Mouse (Mus musculus) intestine, postnatal 0 days (tissue): ENCODE measurements at regions not wholly inside any gene's neighbourhood (a gene's known extent, or its start where the extent isn't known, plus 50 kb on each side); places are given as distances from the start of the nearest gene placed in this dataset.

ENCODE experiments used
- ATAC-seq: fragments of 200-750 bp; cut with Nextera tagmentation; 2 replicates; pipeline ENCODE4 v1.8.0; 2017; ENCODE audit warnings: mild to moderate bottlenecking, moderate TSS enrichment, moderate library complexity
- H3K27ac ChIP-seq: fragments of 300-500 bp; sonication (generic); 2 replicates; pipeline ENCODE4 v1.5.1; 2014; ENCODE audit warnings: mild to moderate bottlenecking, low read depth, low read length, moderate library complexity
- H3K27me3 ChIP-seq: fragments of 300-500 bp; sonication (generic); replicated peaks from 2 replicates; pipeline ENCODE4 v1.6.1; 2014; ENCODE audit warnings: low read length, mixed read lengths; ENCODE audit not compliant: control insufficient read depth, insufficient read depth
- H3K36me3 ChIP-seq: fragments of 300-500 bp; sonication (generic); 2 replicates; pipeline ENCODE4 v1.6.1; 2014; ENCODE audit warnings: mild to moderate bottlenecking, moderate library complexity; ENCODE audit not compliant: control insufficient read depth, insufficient read depth
- H3K4me1 ChIP-seq: fragments of 300-500 bp; sonication (generic); replicated peaks from 2 replicates; pipeline ENCODE4 v1.6.1; 2014; ENCODE audit warnings: antibody characterized with exemption, low read length, mixed read lengths; ENCODE audit not compliant: control insufficient read depth, insufficient read depth
- H3K4me2 ChIP-seq: fragments of 300-500 bp; sonication (generic); replicated peaks from 2 replicates; pipeline ENCODE4 v1.6.1; 2014; ENCODE audit warnings: low read depth, mild to moderate bottlenecking, moderate library complexity
- H3K4me3 ChIP-seq: fragments of 300-500 bp; sonication (generic); 2 replicates; pipeline ENCODE4 v1.5.1; 2014; ENCODE audit warnings: low read depth, low read length
- H3K9ac ChIP-seq: fragments of 300-500 bp; sonication (generic); 2 replicates; pipeline ENCODE4 v1.6.1; 2014; ENCODE audit warnings: mild to moderate bottlenecking, low read depth, low read length
- H3K9me3 ChIP-seq: fragments of 300-500 bp; sonication (generic); 2 replicates; pipeline ENCODE4 v1.6.1; 2016; ENCODE audit warnings: mixed run types; ENCODE audit not compliant: control insufficient read depth
- CTCF ChIP-seq: sonication (generic); IDR thresholded peaks from 2 replicates; pipeline ENCODE4 v1.5.1; 2016; ENCODE audit warnings: low read depth, mild to moderate bottlenecking, control low read depth, antibody characterized with exemption, moderate library complexity
- WGBS: fragments of 180-500 bp; shearing (Covaris S2); extraction: QIAGEN DNeasy Blood & Tissue Kit; methylation state at CpG from one replicate; pipeline ENCODE4 v1.1.7; 2014; 5-methylcytosine and 5-hydroxymethylcytosine counted together

DNA sequence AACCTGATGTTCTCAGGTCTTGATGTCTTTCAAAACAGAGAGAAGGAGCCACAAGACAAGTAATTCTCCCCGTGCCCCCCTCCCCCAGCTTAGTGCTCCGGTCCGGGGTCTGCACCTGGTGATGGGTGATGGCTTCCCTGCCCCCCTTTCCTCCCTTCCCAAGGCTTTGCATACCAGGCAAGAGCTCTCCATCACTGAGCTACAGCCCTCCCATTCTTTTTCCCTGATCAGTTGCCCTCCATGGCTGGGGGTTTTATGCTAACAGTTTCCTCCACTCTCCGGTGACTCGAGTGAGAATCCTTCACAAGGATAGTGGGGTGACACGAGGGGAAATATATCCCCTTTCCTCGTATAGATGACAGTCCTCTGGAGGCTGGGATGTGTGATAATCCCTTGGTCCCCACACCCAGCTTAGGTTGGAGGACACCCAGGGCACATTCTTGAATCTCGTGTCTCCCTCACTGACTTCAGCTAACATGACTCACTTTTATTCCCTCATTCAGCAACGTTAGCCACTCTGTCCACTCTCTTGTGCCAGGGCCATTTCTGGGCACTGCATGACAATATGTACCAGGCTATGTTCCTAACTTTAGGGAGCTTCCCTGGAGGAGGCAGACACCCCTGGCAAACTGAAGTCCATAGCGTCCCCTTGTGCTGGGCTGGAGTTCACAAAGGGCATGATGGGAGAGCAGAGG is 61.9 kb upstream of the Ampd3 start:
- Histone ChIP-seq H3K27me3 (no peaks in the 10 kb centered on the region), H3K9ac (no peak overlapping the region), H3K4me1 (no peaks in the 10 kb centered on the region), H3K36me3 (no peaks in the 10 kb centered on the region), H3K4me2 (no peak overlapping the region), H3K4me3 (no peak overlapping the region), H3K27ac (no peak overlapping the region), H3K9me3 (no peaks in the 10 kb centered on the region)
- peak; percentile 5; the same call in 1 of the 2 replicates for TF ChIP-seq CTCF
- no peak for ATAC-seq
- WGBS: 77% methylated on average over 10 of the region's 10 CpGs

DNA sequence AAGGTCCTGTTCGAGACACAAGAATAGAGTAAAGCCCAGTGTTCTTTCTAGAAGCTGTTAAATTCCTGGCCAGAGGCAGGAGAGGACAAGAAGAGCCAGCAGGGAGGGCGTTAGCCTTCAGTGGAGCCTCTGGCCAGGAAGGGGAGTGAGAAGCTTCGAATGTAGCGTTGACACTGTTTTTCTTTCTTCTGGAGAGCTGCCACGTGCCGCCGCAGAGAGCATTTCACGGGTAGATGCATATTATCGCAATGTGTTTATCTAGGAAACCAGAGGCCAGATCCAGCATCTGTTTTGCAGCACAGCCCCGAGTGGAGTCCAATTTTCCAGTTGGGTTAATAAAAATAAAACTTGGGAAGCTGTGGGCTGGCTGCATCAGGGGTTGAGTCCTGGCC is 61.3 kb upstream of the Ampd3 start:
- ATAC-seq: no peak
- no peak overlapping the region for H3K4me3 ChIP-seq
- H3K4me1 ChIP-seq: no peaks in the 10 kb centered on the region
- no peaks in the 10 kb centered on the region for H3K9me3 ChIP-seq
- TF ChIP-seq CTCF: no peak
- H3K27me3 ChIP-seq: no peaks in the 10 kb centered on the region
- H3K4me2 ChIP-seq: no peak overlapping the region
- no peaks in the 10 kb centered on the region for H3K36me3 ChIP-seq
- no peak overlapping the region for H3K27ac ChIP-seq
- 56% methylated on average over 10 of the region's 10 CpGs for WGBS
- no peak overlapping the region for H3K9ac ChIP-seq

GRCm38 (mm10) chr7:110708116-110708515 is 59.9 kb upstream of the Ampd3 start:
- WGBS: 43% methylated on average over 9 of the region's 9 CpGs

DNA sequence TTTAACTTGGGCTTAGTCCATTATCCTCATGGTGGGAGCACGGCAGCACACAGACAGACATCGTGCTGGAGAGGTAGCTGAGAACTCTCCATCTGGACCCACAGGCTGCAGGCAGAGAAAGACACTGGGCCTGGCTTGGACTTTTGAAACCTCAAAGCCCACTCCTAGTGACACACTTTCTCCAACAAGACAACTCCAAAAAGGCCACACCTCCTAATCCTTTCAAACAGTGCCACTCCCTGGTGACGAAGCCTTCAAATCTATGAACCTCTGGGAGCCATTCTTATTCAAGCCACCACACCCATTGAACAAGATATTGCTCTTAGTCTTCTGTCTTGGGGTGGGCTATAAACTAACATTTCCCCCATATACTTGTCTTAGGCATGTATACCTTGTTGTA is 59.2 kb upstream of the Ampd3 start:
- Histone ChIP-seq H3K9me3 (no peaks in the 10 kb centered on the region), H3K9ac (no peak overlapping the region), H3K27ac (no peak overlapping the region), H3K27me3 (no peaks in the 10 kb centered on the region), H3K36me3 (no peaks in the 10 kb centered on the region), H3K4me2 (no peak overlapping the region), H3K4me3 (no peak overlapping the region), H3K4me1 (no peaks in the 10 kb centered on the region)
- no peak for TF ChIP-seq CTCF
- ATAC-seq: no peak
- 94% methylated on average over 3 of the region's 3 CpGs for WGBS

More at GRCm38 (mm10) chr7:110708116-110708515, 59.9 kb upstream of the Ampd3 start:
- Histone ChIP-seq H3K27ac (no peak overlapping the region), H3K36me3 (no peaks in the 10 kb centered on the region), H3K27me3 (no peaks in the 10 kb centered on the region), H3K4me3 (no peak overlapping the region), H3K9ac (no peak overlapping the region), H3K4me2 (no peak overlapping the region), H3K4me1 (no peaks in the 10 kb centered on the region), H3K9me3 (no peaks in the 10 kb centered on the region)
- ATAC-seq: no peak
- TF ChIP-seq CTCF: no peak

- no peak for ATAC-seq
These were observed 58.4 kb upstream of the Ampd3 start for GRCm38 (mm10) chr7:110709606-110710005.

GRCm38 (mm10) chr7:110710256-110710962 is 57.6 kb upstream of the Ampd3 start:
- ATAC-seq: no peak
- no peak overlapping the region for H3K27ac ChIP-seq
- no peaks in the 10 kb centered on the region for H3K9me3 ChIP-seq
- TF ChIP-seq CTCF: 0 out of 2 replicates have a peak, but pooled peaks have one; percentile 7
- no peak overlapping the region for H3K9ac ChIP-seq
- H3K27me3 ChIP-seq: no peaks in the 10 kb centered on the region
- no peak overlapping the region for H3K4me2 ChIP-seq
- no peak overlapping the region for H3K4me3 ChIP-seq
- H3K36me3 ChIP-seq: no peaks in the 10 kb centered on the region
- H3K4me1 ChIP-seq: no peaks in the 10 kb centered on the region
- WGBS: 74% methylated on average over 9 of the region's 9 CpGs

More at GRCm38 (mm10) chr7:110709606-110710005, 58.4 kb upstream of the Ampd3 start:
- no peaks in the 10 kb centered on the region for H3K9me3 ChIP-seq
- no peak overlapping the region for H3K4me3 ChIP-seq
- no peaks in the 10 kb centered on the region for H3K27me3 ChIP-seq
- no peak overlapping the region for H3K4me2 ChIP-seq
- H3K27ac ChIP-seq: no peak overlapping the region
- TF ChIP-seq CTCF: no peak
- no peaks in the 10 kb centered on the region for H3K36me3 ChIP-seq
- no peaks in the 10 kb centered on the region for H3K4me1 ChIP-seq
- H3K9ac ChIP-seq: no peak overlapping the region
- 76% methylated on average over 6 of the region's 6 CpGs for WGBS
